Mouse (Mus musculus) MEL (cell line): Measurements from ENCODE around the gene Eogt. TPM values are rescaled to one million over a fixed set of nuclear protein-coding genes. Genes with fewer than 3 reads are reported as not detected.

ENCODE experiments used
- DNase-seq: peaks from one replicate; pipeline ENCODE4 v3.0.0; 2011; ENCODE audit warnings: low read depth, low spot score
- H3K27ac ChIP-seq: 2 replicates; pipeline ENCODE4 v1.5.1; 2012; ENCODE audit warnings: low read depth, mild to moderate bottlenecking, control low read depth, low read length, moderate library complexity; ENCODE audit not compliant: control insufficient read depth
- H3K27me3 ChIP-seq, 2 experiments: fragments of 150-350 bp in 1 of 2; sonication (generic) in 1 of 2; 2 replicates each; pipeline ENCODE4 v1.6.1; 2012; ENCODE audit warnings: low read length in 2 of 2, mild to moderate bottlenecking in 2 of 2, improper control_type of control experiment in 1 of 2, moderate library complexity in 1 of 2; ENCODE audit not compliant: insufficient read depth in 2 of 2, control insufficient read depth in 1 of 2
- H3K36me3 ChIP-seq, 2 experiments: 2 replicates each; pipeline ENCODE4 v1.6.1; 2012 to 2014; ENCODE audit warnings: low read length in 2 of 2, improper control_type of control experiment in 1 of 2, inconsistent platforms in 1 of 2, mild to moderate bottlenecking in 1 of 2; ENCODE audit not compliant: insufficient read depth in 2 of 2, control insufficient read depth in 1 of 2
- H3K4me1 ChIP-seq, 2 experiments: fragments of 150-350 bp in 1 of 2; sonication (generic) in 1 of 2; 2 replicates each; pipeline ENCODE4 v1.6.1; 2012; ENCODE audit warnings: low read length in 2 of 2, improper control_type of control experiment in 1 of 2, mild to moderate bottlenecking in 1 of 2; ENCODE audit not compliant: insufficient read depth in 2 of 2, control insufficient read depth in 1 of 2
- H3K4me3 ChIP-seq, 2 experiments: fragments of 150-350 bp in 1 of 2; sonication (generic) in 1 of 2; 2 replicates each; pipeline ENCODE4 v1.5.1; 2012; ENCODE audit warnings: low read depth in 2 of 2, low read length in 2 of 2, mild to moderate bottlenecking in 2 of 2, moderate library complexity in 2 of 2, control low read depth in 1 of 2, improper control_type of control experiment in 1 of 2; ENCODE audit not compliant: control insufficient read depth in 1 of 2, insufficient read depth in 1 of 2
- H3K79me2 ChIP-seq: 2 replicates; pipeline ENCODE4 v1.6.1; 2012; ENCODE audit warnings: mild to moderate bottlenecking, low read length, moderate library complexity; ENCODE audit not compliant: control insufficient read depth, poor library complexity, insufficient read depth
- H3K9ac ChIP-seq: 2 replicates; pipeline ENCODE4 v1.6.1; 2012; ENCODE audit warnings: low read depth, mild to moderate bottlenecking, control low read depth, low read length, moderate library complexity; ENCODE audit not compliant: control insufficient read depth, poor library complexity, severe bottlenecking
- H3K9me3 ChIP-seq: fragments of 150-350 bp; sonication (generic); replicated peaks from 2 replicates; pipeline ENCODE4 v1.6.1; 2012; ENCODE audit warnings: mild to moderate bottlenecking, low read length, improper control_type of control experiment, moderate library complexity; ENCODE audit not compliant: insufficient read depth
- CTCF ChIP-seq, 3 experiments: IDR thresholded peaks in 2 of 3; conservative IDR thresholded peaks in 1 of 3; 2 replicates each; pipeline ENCODE4 v1.5.1; 2011 to 2012; ENCODE audit warnings: low read length in 3 of 3, low read depth in 2 of 3, mild to moderate bottlenecking in 2 of 3, improper control_type of control experiment in 1 of 3, inconsistent platforms in 1 of 3, mixed read lengths in 1 of 3, moderate library complexity in 1 of 3; ENCODE audit not compliant: control insufficient read depth in 1 of 3, insufficient read depth in 1 of 3, poor library complexity in 1 of 3, severe bottlenecking in 1 of 3
- E2F4 ChIP-seq: IDR thresholded peaks from 2 replicates; pipeline ENCODE4 v1.6.1; 2011; ENCODE audit warnings: low read depth, low read length, improper control_type of control experiment, borderline replicate concordance
- ETS1 ChIP-seq: IDR thresholded peaks from 2 replicates; pipeline ENCODE4 v1.6.1; 2012; ENCODE audit warnings: low read depth, mild to moderate bottlenecking, inconsistent platforms, low read length, improper control_type of control experiment, moderate library complexity
- GABPA ChIP-seq: IDR thresholded peaks from 2 replicates; pipeline ENCODE4 v1.6.1; 2012; ENCODE audit warnings: low read depth, mild to moderate bottlenecking, inconsistent platforms, low read length, improper control_type of control experiment, moderate library complexity
- HCFC1 ChIP-seq: IDR thresholded peaks from 2 replicates; pipeline ENCODE4 v1.6.1; 2012; ENCODE audit warnings: low read depth, mild to moderate bottlenecking, inconsistent platforms, low read length, improper control_type of control experiment, moderate library complexity
- MEF2A ChIP-seq: IDR thresholded peaks from 2 replicates; pipeline ENCODE4 v1.6.1; 2014; ENCODE audit warnings: low read depth, mild to moderate bottlenecking, inconsistent platforms, low read length, improper control_type of control experiment; ENCODE audit not compliant: poor library complexity, insufficient replicate concordance, severe bottlenecking; ENCODE audit errors: extremely low read depth
- MYB ChIP-seq: IDR thresholded peaks from 2 replicates; pipeline ENCODE4 v1.6.1; 2011; ENCODE audit warnings: mild to moderate bottlenecking, low read depth, low read length, improper control_type of control experiment
- POLR2A ChIP-seq, 2 experiments: IDR thresholded peaks; 2 replicates each; pipeline ENCODE4 v1.6.1; 2011 to 2012; ENCODE audit warnings: low read length in 2 of 2, mild to moderate bottlenecking in 2 of 2, control low read depth in 1 of 2, improper control_type of control experiment in 1 of 2, low read depth in 1 of 2, moderate library complexity in 1 of 2; ENCODE audit not compliant: control insufficient read depth in 1 of 2, insufficient read depth in 1 of 2, poor library complexity in 1 of 2
- POLR2AphosphoS5 ChIP-seq: IDR thresholded peaks from 2 replicates; pipeline ENCODE4 v1.6.1; 2012; ENCODE audit warnings: low read depth, borderline replicate concordance, mild to moderate bottlenecking, inconsistent platforms, low read length, moderate library complexity, mixed read lengths
- RCOR1 ChIP-seq: IDR thresholded peaks from 2 replicates; pipeline ENCODE4 v1.6.1; 2012; ENCODE audit warnings: low read depth, mild to moderate bottlenecking, inconsistent platforms, low read length, improper control_type of control experiment
- SMC3 ChIP-seq: IDR thresholded peaks from 2 replicates; pipeline ENCODE4 v1.6.1; 2011; ENCODE audit warnings: low read depth, low read length, improper control_type of control experiment
- TCF12 ChIP-seq: IDR thresholded peaks from 2 replicates; pipeline ENCODE4 v1.6.1; 2014; ENCODE audit warnings: low read depth, mild to moderate bottlenecking, inconsistent platforms, low read length, improper control_type of control experiment, moderate library complexity
- UBTF ChIP-seq: IDR thresholded peaks from 2 replicates; pipeline ENCODE4 v1.6.1; 2012; ENCODE audit warnings: low read depth, mild to moderate bottlenecking, inconsistent platforms, low read length, improper control_type of control experiment, moderate library complexity, borderline replicate concordance; ENCODE audit not compliant: insufficient read depth
- USF1 ChIP-seq: IDR thresholded peaks from 2 replicates; pipeline ENCODE4 v1.6.1; 2014; ENCODE audit warnings: low read depth, mild to moderate bottlenecking, inconsistent platforms, low read length, improper control_type of control experiment, moderate library complexity
- ZC3H11A ChIP-seq: IDR thresholded peaks from 2 replicates; pipeline ENCODE4 v1.6.1; 2012; ENCODE audit warnings: low read depth, mild to moderate bottlenecking, inconsistent platforms, low read length, improper control_type of control experiment
- ZKSCAN1 ChIP-seq: IDR thresholded peaks from 2 replicates; pipeline ENCODE4 v1.6.1; 2012; ENCODE audit warnings: low read depth, mild to moderate bottlenecking, inconsistent platforms, low read length, improper control_type of control experiment, moderate library complexity
- polyA plus RNA-seq, 2 experiments: library from polyadenylated mRNA; stranded (reverse) in 1 of 2; unstranded in 1 of 2; fragments of >175 nt in 1 of 2; fragments of >200 nt in 1 of 2; gene quantifications; 2 replicates each; pipeline versions ENCODE4 v1.2.1 to v1.2.4; 2012; ENCODE audit warnings: low replicate concordance in 2 of 2, low read depth in 1 of 2; ENCODE audit not compliant: insufficient read length in 2 of 2, insufficient read depth in 1 of 2, missing spikeins in 1 of 2
- total RNA-seq: library from RNA; depleted of rRNA; stranded (reverse); fragments of 300-350 nt; gene quantifications from 2 replicates; pipeline ENCODE4 v1.2.3, GENCODE M21; 2012

Eogt gene
- total and polyA plus RNA-seq, 3 experiments, result 6.0 to 8.3 TPM; not detected in 1

DNA sequence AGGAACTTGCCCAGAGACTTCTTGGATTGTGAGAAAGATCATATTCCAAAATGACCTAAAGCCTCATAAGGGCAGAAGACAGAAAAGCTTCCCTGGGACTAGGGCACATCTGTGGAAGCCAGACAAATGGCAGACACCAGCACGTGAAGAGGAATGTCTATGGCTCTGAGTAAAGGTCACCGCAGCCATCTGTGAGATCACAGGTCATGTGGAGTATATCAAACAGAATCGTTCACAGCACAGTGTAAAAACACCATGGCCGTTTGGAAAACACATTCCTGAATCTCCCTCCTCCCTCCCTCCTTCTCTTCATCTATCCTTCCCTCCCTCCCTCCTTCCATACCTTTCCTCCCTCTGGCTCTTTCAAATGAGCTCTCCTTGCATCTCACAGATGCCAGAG lies 17.2 kb downstream of the Eogt start:
- no peak overlapping the region for H3K27ac ChIP-seq
- no peak for TF ChIP-seq MEF2A
- TF ChIP-seq USF1, result no peak
- TF ChIP-seq HCFC1, result no peak
- no peak for TF ChIP-seq UBTF
- no peak for TF ChIP-seq ZC3H11A
- TF ChIP-seq RCOR1, result no peak
- TF ChIP-seq CTCF (IDR thresholded peaks at IDR 0.05 in 2 of 3, conservative IDR thresholded peaks at IDR 0.05 in 1 of 3; ENCODE audit: control insufficient read depth in 1 of 3, insufficient read depth in 1 of 3, low read depth in 2 of 3, low read length in 3 of 3, poor library complexity in 1 of 3, severe bottlenecking in 1 of 3), result no peak
- TF ChIP-seq E2F4, result no peak
- TF ChIP-seq SMC3, result no peak
- TF ChIP-seq GABPA, result no peak
- no peak for TF ChIP-seq POLR2AphosphoS5
- TF ChIP-seq TCF12, result no peak
- TF ChIP-seq MYB, result no peak
- no peak for TF ChIP-seq ZKSCAN1
- no peak for TF ChIP-seq ETS1
- no peaks in the 10 kb centered on the region for H3K27me3 ChIP-seq
- no peaks in the 10 kb centered on the region for H3K36me3 ChIP-seq
- no peak overlapping the region for H3K4me3 ChIP-seq
- no peaks in the 10 kb centered on the region for H3K4me1 ChIP-seq
- DNase-seq, result no peak
- no peaks in the 10 kb centered on the region for H3K79me2 ChIP-seq
- H3K9ac ChIP-seq, result no peak overlapping the region
- H3K9me3 ChIP-seq, result no peaks in the 10 kb centered on the region

DNA sequence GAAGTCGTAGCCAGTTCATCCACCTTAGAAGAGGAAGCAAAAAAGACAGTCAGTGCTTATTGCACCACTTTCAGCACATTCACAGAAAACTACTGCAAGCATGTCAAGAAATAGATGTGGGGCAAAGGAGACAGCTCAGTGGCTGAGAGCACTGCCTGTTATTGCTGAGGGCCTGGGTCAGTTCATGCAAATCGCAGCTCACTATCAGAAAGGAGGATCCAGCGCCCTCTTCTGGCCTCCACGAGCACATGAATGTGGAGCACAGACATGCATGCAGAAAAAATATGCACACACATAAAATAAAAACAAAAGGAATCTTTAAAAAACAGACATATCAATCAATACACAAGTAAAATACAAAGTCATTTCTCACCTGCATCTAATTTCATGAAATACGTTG lies 18.0 kb downstream of the Eogt start:
- DNase-seq, result peak; percentile 42
- Histone ChIP-seq H3K4me3 (no peak overlapping the region), H3K27ac (no peak overlapping the region), H3K9me3 (no peaks in the 10 kb centered on the region), H3K9ac (no peak overlapping the region), H3K36me3 (no peaks in the 10 kb centered on the region), H3K27me3 (no peaks in the 10 kb centered on the region), H3K79me2 (no peaks in the 10 kb centered on the region), H3K4me1 (no peaks in the 10 kb centered on the region)
- TF ChIP-seq POLR2A (IDR thresholded peaks at IDR 0.05; ENCODE audit: control insufficient read depth in 1 of 2, insufficient read depth in 1 of 2, low read depth in 1 of 2, low read length in 2 of 2, poor library complexity in 1 of 2) (no peak), UBTF (no peak), CTCF (IDR thresholded peaks at IDR 0.05 in 2 of 3, conservative IDR thresholded peaks at IDR 0.05 in 1 of 3; ENCODE audit: control insufficient read depth in 1 of 3, insufficient read depth in 1 of 3, low read depth in 2 of 3, low read length in 3 of 3, poor library complexity in 1 of 3, severe bottlenecking in 1 of 3) (peak; percentile 47 to 64 (median 51))
